Mouse (Mus musculus): ENCODE measurements at regions not wholly inside any gene's neighbourhood (a gene's known extent, or its start where the extent isn't known, plus 50 kb on each side); places are given as distances from the start of the nearest gene placed in this dataset.

- ATAC-seq (replicated peaks; ENCODE audit: low read depth, poor library complexity, severe bottlenecking) = no peak
These were observed 355.5 kb downstream of the Anxa1 start for GRCm38 (mm10) chr19:20035223-20035622.

GRCm38 (mm10) chr19:20027667-20028282 lies 363.0 kb downstream of the Anxa1 start:
- ATAC-seq (replicated peaks; ENCODE audit: low read depth, poor library complexity, severe bottlenecking) = no peak

- ATAC-seq (replicated peaks; ENCODE audit: low read depth, poor library complexity, severe bottlenecking) = no peak
These were observed 376.6 kb downstream of the Anxa1 start for GRCm38 (mm10) chr19:20014114-20014513.

- no peak for ATAC-seq (replicated peaks; ENCODE audit: low read depth, poor library complexity, severe bottlenecking)
These were observed 380.8 kb downstream of the Anxa1 start for GRCm38 (mm10) chr19:20009801-20010441.

- ATAC-seq (replicated peaks; ENCODE audit: low read depth, poor library complexity, severe bottlenecking) = no peak
These were observed 384.7 kb downstream of the Anxa1 start for GRCm38 (mm10) chr19:20005932-20006625.

- ATAC-seq (replicated peaks; ENCODE audit: low read depth, poor library complexity, severe bottlenecking) = no peak
These were observed 403.5 kb downstream of the Anxa1 start for GRCm38 (mm10) chr19:19987255-19987654.

GRCm38 (mm10) chr19:19978816-19979215 lies 411.9 kb downstream of the Anxa1 start:
- ATAC-seq (replicated peaks; ENCODE audit: low read depth, poor library complexity, severe bottlenecking) = no peak

- no peak for ATAC-seq (replicated peaks; ENCODE audit: low read depth, poor library complexity, severe bottlenecking)
These were observed 413.0 kb downstream of the Anxa1 start for GRCm38 (mm10) chr19:19977609-19978259.

GRCm38 (mm10) chr19:19976776-19977175 lies 414.0 kb downstream of the Anxa1 start:
- no peak for ATAC-seq (replicated peaks; ENCODE audit: low read depth, poor library complexity, severe bottlenecking)

GRCm38 (mm10) chr19:19969780-19970512 lies 420.8 kb downstream of the Anxa1 start:
- no peak for ATAC-seq (replicated peaks; ENCODE audit: low read depth, poor library complexity, severe bottlenecking)

- ATAC-seq (replicated peaks; ENCODE audit: low read depth, poor library complexity, severe bottlenecking) = no peak
These were observed 421.4 kb downstream of the Anxa1 start for GRCm38 (mm10) chr19:19969335-19969734.

- ATAC-seq (replicated peaks; ENCODE audit: low read depth, poor library complexity, severe bottlenecking) = no peak
These were observed 445.5 kb downstream of the Anxa1 start for GRCm38 (mm10) chr19:19945247-19945646.

GRCm38 (mm10) chr19:19942697-19943096 lies 448.0 kb downstream of the Anxa1 start:
- ATAC-seq (replicated peaks; ENCODE audit: low read depth, poor library complexity, severe bottlenecking) = no peak

GRCm38 (mm10) chr19:19921109-19921508 lies 469.6 kb downstream of the Anxa1 start:
- ATAC-seq (replicated peaks; ENCODE audit: low read depth, poor library complexity, severe bottlenecking) = peak; percentile 87

GRCm38 (mm10) chr19:19885933-19886710 lies 504.6 kb downstream of the Anxa1 start:
- no peak for ATAC-seq (replicated peaks; ENCODE audit: low read depth, poor library complexity, severe bottlenecking)

GRCm38 (mm10) chr19:19880895-19881294 lies 509.8 kb downstream of the Anxa1 start:
- no peak for ATAC-seq (replicated peaks; ENCODE audit: low read depth, poor library complexity, severe bottlenecking)

- no peak for ATAC-seq (replicated peaks; ENCODE audit: low read depth, poor library complexity, severe bottlenecking)
These were observed 542.6 kb downstream of the Anxa1 start for GRCm38 (mm10) chr19:19848152-19848551.

GRCm38 (mm10) chr19:19807992-19808391 lies 582.8 kb downstream of the Anxa1 start:
- no peak for ATAC-seq (replicated peaks; ENCODE audit: low read depth, poor library complexity, severe bottlenecking)

- ATAC-seq (replicated peaks; ENCODE audit: low read depth, poor library complexity, severe bottlenecking) = no peak
These were observed 596.9 kb downstream of the Anxa1 start for GRCm38 (mm10) chr19:19793835-19794234.
